Mouse (Mus musculus) neural tube, embryonic 12.5 days (tissue): Measurements from ENCODE around the gene Gm15737. TPM values are rescaled to one million over a fixed set of nuclear protein-coding genes. Genes with fewer than 3 reads are reported as not detected.

Experiments used
- ATAC-seq: fragments of 200-750 bp; cut with Nextera tagmentation; 2 replicates; pipeline ENCODE4 v1.8.0; 2017; ENCODE audit warnings: low read depth, mild to moderate bottlenecking, moderate TSS enrichment, moderate library complexity; ENCODE audit not compliant: low FRiP score
- H3K27ac ChIP-seq: fragments of 300-500 bp; sonication (generic); 2 replicates; pipeline ENCODE4 v1.5.1; 2016
- H3K27me3 ChIP-seq: fragments of 300-500 bp; sonication (generic); replicated peaks from 2 replicates; pipeline ENCODE4 v1.6.1; 2016; ENCODE audit warnings: mild to moderate bottlenecking
- H3K36me3 ChIP-seq: fragments of 300-500 bp; sonication (generic); 2 replicates; pipeline ENCODE4 v1.6.1; 2016; ENCODE audit warnings: mild to moderate bottlenecking
- H3K4me1 ChIP-seq: fragments of 300-500 bp; sonication (generic); 2 replicates; pipeline ENCODE4 v1.6.1; 2016
- H3K4me2 ChIP-seq: fragments of 300-500 bp; sonication (generic); replicated peaks from 2 replicates; pipeline ENCODE4 v1.6.1; 2016; ENCODE audit warnings: mild to moderate bottlenecking
- H3K4me3 ChIP-seq: fragments of 300-500 bp; sonication (generic); 2 replicates; pipeline ENCODE4 v1.5.1; 2016
- H3K9ac ChIP-seq: fragments of 300-500 bp; sonication (generic); 2 replicates; pipeline ENCODE4 v1.6.1; 2016; ENCODE audit warnings: mild to moderate bottlenecking
- H3K9me3 ChIP-seq: fragments of 300-500 bp; sonication (generic); 2 replicates; pipeline ENCODE4 v1.6.1; 2016; ENCODE audit warnings: mild to moderate bottlenecking
- WGBS: fragments of 180-500 bp; shearing (Covaris S2); methylation state at CpG from one replicate; pipeline ENCODE4 v1.1.7; 2016; 5-methylcytosine and 5-hydroxymethylcytosine counted together
- polyA plus RNA-seq: library from polyadenylated mRNA; unstranded; fragments of >200 nt; fragmentation: Nextera tagmentation; extraction: Ambion mirVana; gene quantifications from 2 replicates; pipeline ENCODE4 v1.2.1, GENCODE M21; 2016

The Gm15737 gene
- polyA plus RNA-seq, 1 experiment from 2014 or later, result not detected

DNA sequence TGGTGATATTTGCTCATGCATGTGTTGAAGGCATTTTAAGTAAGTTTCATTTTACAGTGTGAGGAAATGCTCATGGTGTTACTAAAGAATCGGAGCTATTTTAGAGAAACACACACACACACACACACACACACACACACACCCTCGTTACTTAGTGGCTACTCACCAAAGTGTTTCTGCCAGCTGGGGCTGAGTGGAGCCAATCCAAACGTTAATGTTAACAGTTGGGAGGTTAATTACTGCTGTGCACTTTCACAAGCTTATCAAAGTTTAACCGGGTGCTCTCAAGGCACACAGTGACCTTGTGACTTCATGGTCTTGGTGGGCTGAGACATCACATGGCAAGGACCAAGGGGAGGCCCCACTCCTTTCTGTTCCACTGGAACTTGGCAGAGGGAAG, 52.7 kb downstream of the Gm15737 start:
- 59% methylated on average over 4 of the region's 4 CpGs for WGBS
- H3K36me3 ChIP-seq, result no peaks in the 10 kb centered on the region

DNA sequence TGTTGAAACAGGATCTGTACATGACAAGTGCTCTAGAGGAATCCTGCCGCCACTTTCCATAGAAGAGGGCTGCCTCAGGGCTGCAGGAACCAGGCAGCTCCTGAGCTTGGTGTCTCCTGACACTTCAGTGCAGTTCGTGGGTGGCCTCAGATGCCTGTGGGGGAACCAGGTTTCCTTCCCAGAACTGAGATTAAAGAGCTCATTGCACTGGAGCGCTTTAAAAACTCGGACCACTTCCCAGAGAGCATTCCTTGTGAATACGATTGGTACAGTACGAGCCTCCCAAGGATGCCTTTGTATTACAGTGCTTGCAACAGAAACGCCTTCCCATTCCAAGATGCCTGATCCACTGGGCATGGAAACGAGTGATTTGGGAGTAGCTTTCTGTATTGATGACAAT, 55.4 kb downstream of the Gm15737 start:
- no peak overlapping the region for H3K27ac ChIP-seq
- H3K36me3 ChIP-seq, result no peaks in the 10 kb centered on the region
- no peak overlapping the region for H3K9ac ChIP-seq
- no peaks in the 10 kb centered on the region for H3K9me3 ChIP-seq
- no peak overlapping the region for H3K4me3 ChIP-seq
- no peaks in the 10 kb centered on the region for H3K27me3 ChIP-seq
- WGBS, result 75% methylated on average over 8 of the region's 8 CpGs
- H3K4me2 ChIP-seq, result no peak overlapping the region
- no peak for ATAC-seq
- no peaks in the 10 kb centered on the region for H3K4me1 ChIP-seq

More for the DNA sequence above, 52.7 kb downstream of the Gm15737 start:
- no peak overlapping the region for H3K4me2 ChIP-seq
- no peaks in the 10 kb centered on the region for H3K4me1 ChIP-seq
- H3K4me3 ChIP-seq, result no peak overlapping the region
- no peak overlapping the region for H3K9ac ChIP-seq
- H3K27ac ChIP-seq, result no peak overlapping the region
- H3K9me3 ChIP-seq, result no peaks in the 10 kb centered on the region
- no peak for ATAC-seq
- H3K27me3 ChIP-seq, result no peaks in the 10 kb centered on the region

DNA sequence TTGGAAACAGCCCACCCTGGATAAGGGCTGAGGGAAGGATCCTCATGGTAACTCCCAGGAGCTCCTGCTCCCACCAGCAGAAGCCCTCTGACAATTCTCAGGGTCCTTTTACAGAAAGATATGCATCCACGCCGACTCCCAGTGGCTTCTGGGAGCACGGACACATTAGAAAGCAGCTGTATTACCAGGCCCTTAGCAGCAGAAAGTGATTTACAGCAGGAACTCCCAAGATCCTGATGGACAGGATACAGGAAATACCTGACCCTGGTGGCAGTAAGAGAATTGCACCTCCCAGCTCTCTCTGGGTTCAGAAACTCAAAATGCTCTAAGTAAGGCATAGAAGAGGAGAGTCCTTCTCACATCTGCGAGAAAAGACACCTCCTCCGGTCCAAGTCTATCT, 59.1 kb downstream of the Gm15737 start:
- no peak for ATAC-seq
- no peaks in the 10 kb centered on the region for H3K36me3 ChIP-seq
- no peak overlapping the region for H3K27ac ChIP-seq
- H3K9me3 ChIP-seq, result no peaks in the 10 kb centered on the region
- 83% methylated on average over 5 of the region's 5 CpGs for WGBS
- no peak overlapping the region for H3K4me3 ChIP-seq
- no peak overlapping the region for H3K4me2 ChIP-seq
- no peak overlapping the region for H3K9ac ChIP-seq
- no peaks in the 10 kb centered on the region for H3K4me1 ChIP-seq
- H3K27me3 ChIP-seq, result no peaks in the 10 kb centered on the region

Other genes with a start within 250 kb of the Gm15737 start
- 9.4 and 11.7 TPM in 2 replicates for gene Prickle2, start 163.2 kb upstream of the Gm15737 start, polyA plus RNA-seq
- 0.22 TPM in 1 of 2 replicates, not detected in the other for gene A730049H05Rik, start 52.9 kb upstream of the Gm15737 start, polyA plus RNA-seq
- gene Adamts9, start 74.1 kb downstream of the Gm15737 start, polyA plus RNA-seq, result 1.7 and 2.6 TPM in 2 replicates